Comparison of ENCODE assay signal across 16 mouse cellular contexts in genomic region chr2:166458953-166459352, GRCm38 (mm10).
DNase-seq lines count a peak whose midpoint lies in the region; ATAC-seq and TF ChIP-seq lines count a peak whose summit lies in the region.
"Had no signal": no experiment of that assay in that cellular context is flagged by ENCODE, and none has a peak within 500 bp of the region (broad histone marks: within the 10 kb centered on the region; RNA-seq: fewer than 3 reads in every experiment).

No protein-coding gene starts in this region.

- no peak for ATAC-seq in heart, embryonic 12.5 days (ENCODE audit: insufficient number of reproducible peaks, low FRiP score)
- ATAC-seq in lung, postnatal 0 days, result no peak
- ATAC-seq in embryonic facial prominence, embryonic 13.5 days (ENCODE audit: insufficient number of reproducible peaks, insufficient read depth, low FRiP score, low TSS enrichment, low read depth), result no peak
- peak; percentile 77 for ATAC-seq in megakaryocyte progenitor cell, adult 5-6 weeks (replicated peaks; ENCODE audit: poor library complexity)

- TF ChIP-seq CTCF in lung, postnatal 0 days (IDR thresholded peaks at IDR 0.05), result no peak

- DNase-seq in heart, postnatal 4 days, result no peak
- DNase-seq in lung, postnatal 0 days (ENCODE audit: low spot score), result peak; percentile 30
- no peak for DNase-seq in lung, postnatal 10 days
- DNase-seq in urinary bladder, postnatal 10 days (ENCODE audit: low spot score), result no peak
- no peak for DNase-seq in ovary, adult 18-20 months (ENCODE audit: low spot score)
- DNase-seq: adrenal gland, postnatal 36 days; B cell, adult 2 months; cerebellum, adult 11 months; heart, adult 18-20 months; kidney, adult 2 months; kidney, postnatal 4 days; layer of hippocampus, postnatal 36 days had no signal

- no peak overlapping the region for H3K9ac ChIP-seq in heart, embryonic 12.5 days
- H3K9ac ChIP-seq in lung, postnatal 0 days (replicated peaks; ENCODE audit: low read depth), result no peak overlapping the region
- no peak overlapping the region for H3K9ac ChIP-seq in embryonic facial prominence, embryonic 13.5 days

- H3K36me3 ChIP-seq in heart, embryonic 12.5 days, result no peaks in the 10 kb centered on the region
- H3K36me3 ChIP-seq in lung, postnatal 0 days (ENCODE audit: insufficient read depth, low read length), result no peaks in the 10 kb centered on the region
- H3K36me3 ChIP-seq in embryonic facial prominence, embryonic 13.5 days, result no peaks in the 10 kb centered on the region

- H3K9me3 ChIP-seq in heart, embryonic 12.5 days (replicated peaks), result no peaks in the 10 kb centered on the region
- no peaks in the 10 kb centered on the region for H3K9me3 ChIP-seq in lung, postnatal 0 days (ENCODE audit: low read length)
- no peaks in the 10 kb centered on the region for H3K9me3 ChIP-seq in embryonic facial prominence, embryonic 13.5 days

- 81% methylated on average over 9 of the region's 9 CpGs for WGBS in heart, embryonic 12.5 days
- 83% methylated on average over 9 of the region's 9 CpGs for WGBS in lung, postnatal 0 days
- 74% methylated on average over 9 of the region's 9 CpGs for WGBS in embryonic facial prominence, embryonic 13.5 days

- H3K4me2 ChIP-seq in heart, embryonic 12.5 days, result no peak overlapping the region
- no peak overlapping the region for H3K4me2 ChIP-seq in lung, postnatal 0 days (replicated peaks; ENCODE audit: low read depth, low read length)
- no peak overlapping the region for H3K4me2 ChIP-seq in embryonic facial prominence, embryonic 13.5 days

- no peak for TF ChIP-seq EP300 in lung, postnatal 0 days (IDR thresholded peaks at IDR 0.05)

- no peaks in the 10 kb centered on the region for H3K27me3 ChIP-seq in heart, embryonic 12.5 days (replicated peaks)
- H3K27me3 ChIP-seq in lung, postnatal 0 days (replicated peaks; ENCODE audit: insufficient read depth, low read length), result no peaks in the 10 kb centered on the region
- no peaks in the 10 kb centered on the region for H3K27me3 ChIP-seq in embryonic facial prominence, embryonic 13.5 days

- H3K4me1 ChIP-seq in heart, embryonic 12.5 days (replicated peaks), result peaks cover 28% of the 10 kb centered on the region
- H3K4me1 ChIP-seq in lung, postnatal 0 days (ENCODE audit: insufficient read depth, low read depth, low read length), result no peaks in the 10 kb centered on the region
- peaks cover 77% of the 10 kb centered on the region for H3K4me1 ChIP-seq in embryonic facial prominence, embryonic 13.5 days

- no peak overlapping the region for H3K4me3 ChIP-seq in heart, embryonic 12.5 days
- H3K4me3 ChIP-seq in lung, postnatal 0 days (ENCODE audit: low read depth, low read length), result no peak overlapping the region
- no peak overlapping the region for H3K4me3 ChIP-seq in embryonic facial prominence, embryonic 13.5 days
- H3K4me3 ChIP-seq: erythroblast, embryonic 14.5 days had no signal

- peak overlapping the region; percentile 80 for H3K27ac ChIP-seq in heart, embryonic 12.5 days (ENCODE audit: poor library complexity, severe bottlenecking)
- no peak overlapping the region for H3K27ac ChIP-seq in lung, postnatal 0 days (ENCODE audit: low read length)
- peak overlapping the region; percentile 85 for H3K27ac ChIP-seq in embryonic facial prominence, embryonic 13.5 days
